Mouse (Mus musculus) small intestine, adult 2 months (tissue): Measurements from ENCODE around the gene Rassf4. TPM values are rescaled to one million over a fixed set of nuclear protein-coding genes. Genes with fewer than 3 reads are reported as not detected.

Experiments
- H3K27ac ChIP-seq: fragments of 200-500 bp; 2 replicates; pipeline ENCODE4 v1.5.1; 2012; ENCODE audit warnings: low read depth, low read length, control low read depth, inconsistent platforms; ENCODE audit not compliant: insufficient read depth
- H3K27me3 ChIP-seq: fragments of 200-500 bp; 2 replicates; pipeline ENCODE4 v1.6.1; 2012; ENCODE audit warnings: mild to moderate bottlenecking, moderate library complexity, low read length, inconsistent platforms; ENCODE audit not compliant: control insufficient read depth, insufficient read depth
- H3K36me3 ChIP-seq: fragments of 200-500 bp; 2 replicates; pipeline ENCODE4 v1.6.1; 2012; ENCODE audit warnings: mild to moderate bottlenecking, low read length, control low read depth, inconsistent platforms; ENCODE audit not compliant: control insufficient read depth, insufficient read depth
- H3K4me1 ChIP-seq: fragments of 200-500 bp; 2 replicates; pipeline ENCODE4 v1.6.1; 2012; ENCODE audit warnings: low read length, inconsistent platforms, mixed read lengths; ENCODE audit not compliant: control insufficient read depth, insufficient read depth, insufficient read length
- H3K4me3 ChIP-seq: fragments of 200-500 bp; 2 replicates; pipeline ENCODE4 v1.5.1; 2012; ENCODE audit warnings: low read depth, mild to moderate bottlenecking, control low read depth, inconsistent platforms, low read length, moderate library complexity
- CTCF ChIP-seq: fragments of 200-500 bp; IDR thresholded peaks from 2 replicates; pipeline ENCODE4 v1.5.1; 2012; ENCODE audit warnings: low read depth, mild to moderate bottlenecking, control low read depth, inconsistent platforms, low read length, moderate library complexity, mixed read lengths; ENCODE audit not compliant: insufficient replicate concordance, insufficient read length; ENCODE audit errors: extremely low read depth
- POLR2A ChIP-seq: fragments of 200-500 bp; IDR thresholded peaks from 2 replicates; pipeline ENCODE4 v1.6.1; 2012; ENCODE audit warnings: low read depth, mild to moderate bottlenecking, control low read depth, inconsistent platforms, low read length, moderate library complexity
- WGBS: fragments of 180-500 bp; shearing (Covaris S2); methylation state at CpG from one replicate; pipeline ENCODE4 v1.1.7; 2018; 5-methylcytosine and 5-hydroxymethylcytosine counted together
- polyA plus RNA-seq: library from polyadenylated mRNA; depleted of rRNA; stranded (reverse); fragments of >200 nt; gene quantifications from 2 replicates; pipeline ENCODE4 v1.2.3, GENCODE M21; 2012

Rassf4 gene
- polyA plus RNA-seq, 1 experiment, result 4.4 TPM

DNA sequence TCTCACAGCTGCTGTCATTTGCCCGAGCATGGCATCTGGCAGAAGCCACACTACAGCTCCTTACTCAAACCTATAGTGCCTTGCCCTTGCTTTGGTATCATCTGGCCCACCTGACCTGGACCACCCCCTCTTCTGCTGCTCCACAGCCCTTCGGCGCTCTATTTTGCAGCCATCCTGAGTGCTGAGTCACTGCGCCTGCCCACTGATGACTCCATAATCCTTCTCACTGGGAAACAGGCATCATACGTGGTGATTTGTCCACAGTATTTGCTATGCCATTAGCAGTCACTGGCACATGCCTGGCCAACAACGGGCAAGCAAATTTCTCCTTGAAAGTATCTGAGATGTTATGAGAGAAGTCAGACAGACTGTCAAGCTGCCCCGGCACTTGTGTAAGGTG, 23.9 kb downstream of the Rassf4 start:
- 74% methylated on average over 7 of the region's 7 CpGs for WGBS
- no peak overlapping the region for H3K27ac ChIP-seq

DNA sequence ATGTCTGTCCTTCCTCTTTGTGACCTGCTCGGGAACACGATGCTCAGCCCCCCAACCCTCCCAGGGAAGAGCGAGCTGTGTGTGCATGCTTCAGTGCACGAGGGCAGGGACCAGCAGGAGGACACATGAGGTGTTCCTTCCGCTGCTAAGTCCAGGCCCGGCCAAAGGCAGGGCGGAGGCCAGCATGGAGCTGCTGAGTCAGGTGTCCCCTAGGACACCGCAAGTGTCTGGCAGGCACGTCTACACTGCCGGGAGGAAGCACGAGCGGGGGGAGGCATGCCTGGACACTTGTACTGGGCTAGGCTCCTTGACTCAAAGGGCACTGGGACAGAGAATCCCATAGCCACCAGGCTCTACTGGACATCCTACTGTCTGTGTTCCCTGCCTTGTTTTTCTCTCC, 26.0 kb downstream of the Rassf4 start:
- Histone ChIP-seq H3K27me3 (no peaks in the 10 kb centered on the region), H3K4me1 (no peaks in the 10 kb centered on the region), H3K4me3 (no peak overlapping the region), H3K36me3 (peaks cover 11% of the 10 kb centered on the region), H3K27ac (no peak overlapping the region)
- TF ChIP-seq CTCF, result no peak
- TF ChIP-seq POLR2A, result no peak
- WGBS, result 89% methylated on average over 12 of the region's 12 CpGs

More for the DNA sequence above, 23.9 kb downstream of the Rassf4 start:
- no peak overlapping the region for H3K4me3 ChIP-seq
- peaks cover 7% of the 10 kb centered on the region for H3K36me3 ChIP-seq
- no peaks in the 10 kb centered on the region for H3K27me3 ChIP-seq
- H3K4me1 ChIP-seq, result peaks cover 2% of the 10 kb centered on the region; the same call in 1 of the 2 replicates
- TF ChIP-seq POLR2A (no peak), CTCF (no peak)

DNA sequence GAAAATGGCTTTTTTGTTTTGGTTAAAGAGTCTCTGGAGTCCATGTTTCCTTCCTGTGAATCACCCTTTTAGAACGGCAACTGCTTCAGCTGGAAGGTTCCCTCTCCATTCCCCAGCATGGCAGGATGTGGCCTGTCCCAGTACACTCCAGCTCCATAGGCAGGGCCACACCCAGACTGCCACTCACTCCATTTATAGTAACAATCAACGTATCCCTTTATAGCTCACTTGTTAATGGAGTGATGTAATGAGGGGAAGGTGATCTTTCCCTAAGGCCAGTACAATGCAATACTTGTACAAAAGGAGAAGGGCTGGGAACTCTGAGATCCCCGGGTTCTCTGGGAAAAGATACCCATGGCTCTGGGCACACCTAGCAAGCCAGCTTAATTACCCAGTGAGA, 29.4 kb downstream of the Rassf4 start:
- no peak overlapping the region for H3K4me3 ChIP-seq
- H3K27me3 ChIP-seq, result no peaks in the 10 kb centered on the region
- H3K4me1 ChIP-seq, result no peaks in the 10 kb centered on the region
- TF ChIP-seq POLR2A, result no peak
- no peak for TF ChIP-seq CTCF
- WGBS, result 39% methylated on average over 3 of the region's 3 CpGs
- H3K36me3 ChIP-seq, result peaks cover 14% of the 10 kb centered on the region
- peak overlapping the region; percentile 26; the same call in 1 of the 2 replicates for H3K27ac ChIP-seq

DNA sequence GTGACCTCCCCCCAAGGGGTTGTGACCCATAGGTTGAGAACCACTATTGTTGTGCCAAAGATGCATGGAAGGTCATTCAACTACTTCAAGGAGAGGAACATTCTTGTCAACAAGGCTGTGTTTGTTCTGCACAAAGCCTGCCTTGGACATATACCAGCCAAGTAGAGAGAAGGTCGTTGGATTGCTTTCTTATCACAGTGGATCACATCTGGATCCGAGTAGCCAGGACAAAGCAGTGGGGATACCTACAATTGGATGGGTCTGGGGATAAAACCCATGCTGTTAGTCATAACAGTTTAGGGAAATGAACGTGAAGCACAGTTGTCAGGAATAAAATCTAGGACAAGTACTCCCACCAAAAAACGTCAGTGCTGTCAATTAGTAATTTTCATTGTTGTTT, 29.9 kb downstream of the Rassf4 start:
- no peaks in the 10 kb centered on the region for H3K27me3 ChIP-seq
- H3K4me3 ChIP-seq, result no peak overlapping the region
- H3K27ac ChIP-seq, result no peak overlapping the region
- no peaks in the 10 kb centered on the region for H3K4me1 ChIP-seq
- WGBS, result 62% methylated on average over 4 of the region's 4 CpGs
- H3K36me3 ChIP-seq, result peaks cover 15% of the 10 kb centered on the region
- TF ChIP-seq POLR2A, result no peak
- no peak for TF ChIP-seq CTCF

DNA sequence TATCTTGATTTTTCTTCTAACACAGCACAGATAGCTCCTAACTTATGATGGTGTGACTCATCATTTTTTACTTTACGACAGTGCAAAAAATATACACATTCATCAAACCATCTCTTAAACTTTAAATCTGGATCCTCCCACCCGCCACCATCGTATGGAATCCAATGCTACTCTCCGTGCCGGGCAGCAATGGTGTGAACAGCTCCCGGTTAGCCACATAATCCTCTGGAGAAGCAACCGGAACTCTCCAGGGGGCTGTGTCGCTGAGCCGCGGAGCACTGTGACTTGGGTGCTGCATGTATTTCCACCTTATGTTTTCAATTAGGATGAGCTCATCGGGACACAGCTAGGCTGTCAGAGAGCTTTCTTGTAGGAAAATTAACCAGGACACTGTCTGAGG, 30.8 kb downstream of the Rassf4 start:
- Histone ChIP-seq H3K36me3 (peaks cover 17% of the 10 kb centered on the region), H3K4me1 (no peaks in the 10 kb centered on the region), H3K27ac (no peak overlapping the region), H3K4me3 (no peak overlapping the region), H3K27me3 (no peaks in the 10 kb centered on the region)
- 89% methylated on average over 11 of the region's 11 CpGs for WGBS
- TF ChIP-seq POLR2A, result no peak
- no peak for TF ChIP-seq CTCF

DNA sequence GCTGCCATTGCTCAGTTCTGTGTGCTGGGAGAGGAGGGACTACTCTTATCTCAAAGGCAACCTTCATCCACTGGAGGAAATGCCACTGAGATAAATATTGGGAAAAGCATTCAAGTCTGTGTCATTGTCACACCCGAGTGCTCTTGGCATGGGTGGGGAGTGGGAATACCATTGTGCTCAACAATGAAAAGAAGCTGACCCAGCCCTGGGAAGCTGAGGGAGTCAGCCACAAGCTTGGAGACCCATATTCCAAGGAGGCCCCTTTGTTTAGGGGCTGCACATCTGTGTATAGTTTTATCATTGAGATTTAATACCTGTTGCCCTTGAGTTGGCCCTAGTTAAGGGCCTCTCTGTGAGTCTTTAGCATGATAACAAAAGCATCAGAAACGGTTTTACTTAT, 34.1 kb downstream of the Rassf4 start:
- Histone ChIP-seq H3K27me3 (no peaks in the 10 kb centered on the region), H3K4me3 (no peak overlapping the region), H3K4me1 (peaks cover 5% of the 10 kb centered on the region), H3K36me3 (peaks cover 10% of the 10 kb centered on the region; the same call in 1 of the 2 replicates), H3K27ac (no peak overlapping the region)
- TF ChIP-seq POLR2A, result no peak
- 34% methylated on average over 2 of the region's 2 CpGs for WGBS

DNA sequence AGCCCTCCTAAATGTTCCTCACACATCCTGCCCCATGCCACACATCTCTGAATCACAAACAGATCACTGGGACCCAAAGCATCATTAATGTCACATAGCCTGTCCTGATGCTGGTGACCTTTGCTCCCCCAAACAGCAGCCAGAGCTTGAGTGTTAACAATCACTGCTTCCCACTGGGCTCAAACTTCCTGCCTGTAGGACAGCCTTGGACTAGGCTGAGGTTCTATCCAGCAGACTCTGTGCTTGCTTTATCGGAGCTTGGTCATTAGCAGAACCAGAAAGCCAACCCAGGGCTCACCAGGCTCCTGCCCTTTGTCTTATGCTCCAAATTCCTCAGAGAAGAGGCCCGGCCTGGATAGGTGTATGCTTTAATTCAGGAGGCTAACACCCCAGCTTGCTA, 34.9 kb downstream of the Rassf4 start:
- Histone ChIP-seq H3K36me3 (peaks cover 8% of the 10 kb centered on the region; the same call in 1 of the 2 replicates), H3K27ac (no peak overlapping the region), H3K4me3 (no peak overlapping the region), H3K4me1 (peaks cover 5% of the 10 kb centered on the region), H3K27me3 (no peaks in the 10 kb centered on the region)
- TF ChIP-seq POLR2A (no peak), CTCF (no peak)
- 82% methylated on average over 2 of the region's 2 CpGs for WGBS

DNA sequence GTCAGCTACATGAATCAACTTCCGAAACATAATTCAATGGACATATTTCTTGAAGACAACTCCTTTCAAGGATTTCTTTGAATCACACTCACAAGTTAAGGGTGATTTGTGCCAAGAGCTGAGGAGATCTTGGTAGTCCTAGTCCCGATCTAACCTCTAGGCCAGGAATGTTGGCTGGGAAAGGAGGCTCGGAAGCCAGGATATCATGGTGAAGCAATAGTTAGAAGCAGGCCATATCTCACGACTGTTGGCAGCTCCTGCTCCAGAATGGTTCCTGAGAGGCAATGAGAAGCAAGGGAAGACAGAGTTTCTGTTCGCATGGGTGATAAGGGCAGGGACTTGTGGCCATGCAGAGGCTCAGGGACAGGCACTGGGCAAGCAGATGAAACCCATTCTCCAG, 36.3 kb downstream of the Rassf4 start:
- TF ChIP-seq POLR2A (no peak), CTCF (no peak)
- Histone ChIP-seq H3K4me3 (no peak overlapping the region), H3K4me1 (peaks cover 5% of the 10 kb centered on the region), H3K27me3 (no peaks in the 10 kb centered on the region), H3K36me3 (peaks cover 8% of the 10 kb centered on the region; the same call in 1 of the 2 replicates), H3K27ac (no peak overlapping the region)
- 78% methylated on average over 5 of the region's 5 CpGs for WGBS
